Mouse (Mus musculus) kidney, postnatal 4 days (tissue): Measurements from ENCODE around the gene Eif2ak3.
A peak's percentile ranks its signal among the peaks of the same experiment; 100 is the strongest.
"Not testable (repeated sequence)": the region's sequence is repeated elsewhere in the genome, so short reads cannot be mapped to it uniquely, and the experiment has no call there.

ENCODE experiments used
- DNase-seq, 2 experiments: peaks; one replicate each; pipeline ENCODE4 v3.0.0; 2021; ENCODE audit warnings: mixed read lengths in 2 of 2

The Eif2ak3 gene

DNA sequence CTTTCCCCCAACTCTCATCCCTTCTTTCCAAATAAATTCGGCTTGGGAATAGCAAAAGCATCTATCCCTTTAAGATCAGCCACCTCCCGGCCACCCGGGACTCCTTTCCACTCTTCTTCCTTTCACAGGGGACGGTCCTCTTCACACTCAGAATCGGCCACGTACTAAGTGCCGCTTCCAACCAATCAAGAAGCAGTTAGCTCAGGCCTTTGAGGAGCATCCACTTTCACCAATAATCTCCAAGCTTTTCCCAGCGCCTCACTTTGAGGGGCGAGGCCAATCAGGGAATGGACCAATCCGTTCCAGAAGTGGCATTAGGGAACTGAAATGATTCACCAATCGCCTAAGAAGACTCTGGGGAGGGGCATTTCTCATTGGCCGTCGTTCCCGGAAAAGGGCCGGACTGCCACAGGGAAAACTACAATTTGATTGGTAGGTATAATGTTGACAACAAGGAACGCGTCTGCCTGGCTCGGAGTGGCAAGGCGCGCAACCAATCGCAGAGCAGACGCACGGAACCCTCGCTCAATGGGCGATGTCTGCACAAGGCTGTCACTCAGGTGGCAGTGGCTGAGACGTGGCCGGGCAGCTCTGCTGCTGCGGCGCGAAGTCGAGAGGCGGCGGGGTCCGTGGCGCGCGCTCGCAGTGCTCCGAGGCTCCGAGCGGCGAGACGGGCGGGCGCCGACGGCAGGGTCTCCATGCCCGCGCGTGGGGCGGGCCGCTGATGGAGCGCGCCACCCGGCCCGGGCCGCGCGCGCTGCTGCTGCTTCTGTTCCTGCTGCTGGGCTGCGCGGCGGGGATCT, at the start of gene Eif2ak3:
Gene Eif2ak3, plus strand, starts transcription at position 514 of the 803 bp plus-strand sequence.
- DNase-seq, result peak; percentile 99

DNA sequence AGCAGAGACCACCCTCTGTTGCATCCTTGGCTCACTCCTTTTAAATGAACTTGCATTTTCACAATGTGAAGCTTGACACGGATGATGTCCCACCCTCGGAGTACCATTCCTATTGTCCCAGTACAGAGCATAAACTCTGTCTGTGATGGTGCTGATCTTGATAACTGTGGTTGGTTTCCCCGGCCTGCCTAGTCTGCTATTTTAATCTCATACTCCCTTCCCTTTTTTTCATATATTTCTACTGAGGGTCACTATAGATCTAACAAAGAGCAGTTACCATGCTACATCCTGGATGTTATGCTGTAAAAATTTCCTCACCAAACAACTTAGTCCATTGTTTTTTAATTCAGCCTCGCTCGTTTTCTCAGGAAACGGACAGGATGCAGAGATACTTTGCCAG, 47.4 kb upstream of the Eif2ak3 start:
- DNase-seq, result no peak

- peak; percentile 78 to 82 for DNase-seq
These were observed 46.6 kb upstream of the Eif2ak3 start for GRCm38 (mm10) chr6:70797581-70798251.

DNA sequence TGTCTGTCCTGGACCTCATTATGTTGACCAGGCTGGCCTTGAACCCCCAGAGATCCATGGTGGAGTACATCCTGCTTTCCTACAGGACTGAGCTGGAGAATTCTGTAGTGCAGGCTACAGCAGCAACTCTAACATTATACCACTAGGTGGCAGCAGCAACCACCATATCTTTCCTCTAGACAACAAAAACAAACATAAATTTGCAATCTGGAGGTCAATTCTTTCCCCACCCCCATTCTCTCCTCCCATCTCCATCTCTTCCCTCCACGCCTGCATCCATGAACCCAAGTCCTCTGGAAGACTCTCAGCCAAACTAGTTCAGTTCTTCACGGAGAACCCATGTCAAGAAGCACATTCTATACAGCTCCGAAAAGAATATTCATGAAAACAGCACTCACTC, 39.7 kb upstream of the Eif2ak3 start:
- peak; percentile 43 to 56 for DNase-seq

DNA sequence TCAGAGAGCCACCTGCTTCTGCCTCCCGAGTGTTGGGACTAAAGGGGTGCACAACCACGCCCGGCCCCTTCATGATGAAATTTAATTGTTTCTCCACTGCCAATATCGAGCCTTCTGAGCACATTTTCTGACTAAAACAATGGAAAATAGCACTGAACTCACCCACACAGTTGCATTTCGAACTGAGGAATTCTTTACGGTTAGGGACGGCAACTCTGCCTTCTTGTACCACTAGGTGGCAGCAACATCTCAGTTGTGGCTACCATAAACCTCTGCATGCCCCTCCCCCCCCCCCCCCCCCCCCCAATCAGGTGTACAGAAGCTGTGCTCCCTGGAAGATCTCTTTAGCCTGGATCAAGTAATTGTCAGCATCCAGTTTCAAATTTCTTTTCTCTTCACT, 39.0 kb upstream of the Eif2ak3 start:
- peak; percentile 77 to 82 for DNase-seq

GRCm38 (mm10) chr6:70805820-70806513, 38.3 kb upstream of the Eif2ak3 start:
- peak; percentile 73 to 80 for DNase-seq

GRCm38 (mm10) chr6:70806514-70806912, 37.8 kb upstream of the Eif2ak3 start:
- no peak for DNase-seq

- DNase-seq, result no peak
These were observed 33.8 kb upstream of the Eif2ak3 start for GRCm38 (mm10) chr6:70810524-70810923.

GRCm38 (mm10) chr6:70811557-70812525, 32.5 kb upstream of the Eif2ak3 start:
- DNase-seq, result peak; percentile 91

- peak; percentile 41 to 61 for DNase-seq
These were observed 31.8 kb upstream of the Eif2ak3 start for GRCm38 (mm10) chr6:70812526-70812895.

- peak; percentile 16 to 44 for DNase-seq
These were observed 30.2 kb upstream of the Eif2ak3 start for GRCm38 (mm10) chr6:70813921-70814628.

- DNase-seq, result no peak
These were observed 29.7 kb upstream of the Eif2ak3 start for GRCm38 (mm10) chr6:70814629-70814950.

- DNase-seq, result no peak
These were observed 28.8 kb upstream of the Eif2ak3 start for GRCm38 (mm10) chr6:70815471-70815870.

DNA sequence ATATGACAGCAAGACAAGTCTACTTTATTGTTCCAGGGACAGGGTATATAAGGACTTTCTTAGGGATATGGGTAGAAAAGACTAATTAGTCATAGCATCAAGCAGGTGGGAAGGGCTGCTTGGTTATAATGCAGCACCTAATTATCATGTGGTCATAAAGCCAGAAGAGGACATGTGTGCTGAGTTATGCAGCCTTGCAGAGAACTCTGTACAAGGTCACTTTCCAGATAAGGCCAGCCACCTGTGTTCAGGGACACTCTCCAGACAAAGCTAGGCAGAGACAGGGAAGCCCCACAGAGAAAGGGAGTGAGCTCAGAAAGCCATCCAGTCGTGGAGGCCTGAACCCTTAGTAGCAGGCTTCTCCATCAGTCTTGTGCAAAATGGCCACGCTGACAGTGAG, 22.7 kb upstream of the Eif2ak3 start:
- DNase-seq, result no peak

DNA sequence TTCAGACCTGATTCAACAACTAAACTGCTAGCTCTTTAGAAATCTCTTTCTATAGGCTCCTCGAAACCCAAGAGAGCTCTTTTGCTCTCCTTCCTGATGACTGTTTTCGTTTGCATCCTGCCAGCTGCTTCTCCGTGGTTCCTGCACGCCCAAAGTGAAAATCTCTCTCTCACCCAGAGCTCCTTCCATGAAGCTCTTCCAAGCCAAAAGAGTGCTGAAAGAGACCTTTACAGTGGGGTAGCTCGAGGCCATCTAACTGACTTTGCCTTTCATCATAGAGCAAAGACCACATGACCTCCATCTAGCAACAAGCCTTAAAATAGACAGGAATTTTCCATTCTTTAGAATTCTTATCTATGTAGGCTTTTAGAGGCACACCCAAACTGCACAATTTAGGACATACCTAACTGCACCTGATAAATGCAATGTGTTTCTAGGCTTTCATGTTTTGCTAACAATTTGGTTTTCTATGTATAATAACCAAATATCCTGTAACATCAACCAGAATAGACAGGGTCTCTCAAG, 21.9 kb upstream of the Eif2ak3 start:
- DNase-seq, result no peak

- DNase-seq, result not testable (repeated sequence)
These were observed 21.0 kb upstream of the Eif2ak3 start for GRCm38 (mm10) chr6:70823277-70823676.

DNA sequence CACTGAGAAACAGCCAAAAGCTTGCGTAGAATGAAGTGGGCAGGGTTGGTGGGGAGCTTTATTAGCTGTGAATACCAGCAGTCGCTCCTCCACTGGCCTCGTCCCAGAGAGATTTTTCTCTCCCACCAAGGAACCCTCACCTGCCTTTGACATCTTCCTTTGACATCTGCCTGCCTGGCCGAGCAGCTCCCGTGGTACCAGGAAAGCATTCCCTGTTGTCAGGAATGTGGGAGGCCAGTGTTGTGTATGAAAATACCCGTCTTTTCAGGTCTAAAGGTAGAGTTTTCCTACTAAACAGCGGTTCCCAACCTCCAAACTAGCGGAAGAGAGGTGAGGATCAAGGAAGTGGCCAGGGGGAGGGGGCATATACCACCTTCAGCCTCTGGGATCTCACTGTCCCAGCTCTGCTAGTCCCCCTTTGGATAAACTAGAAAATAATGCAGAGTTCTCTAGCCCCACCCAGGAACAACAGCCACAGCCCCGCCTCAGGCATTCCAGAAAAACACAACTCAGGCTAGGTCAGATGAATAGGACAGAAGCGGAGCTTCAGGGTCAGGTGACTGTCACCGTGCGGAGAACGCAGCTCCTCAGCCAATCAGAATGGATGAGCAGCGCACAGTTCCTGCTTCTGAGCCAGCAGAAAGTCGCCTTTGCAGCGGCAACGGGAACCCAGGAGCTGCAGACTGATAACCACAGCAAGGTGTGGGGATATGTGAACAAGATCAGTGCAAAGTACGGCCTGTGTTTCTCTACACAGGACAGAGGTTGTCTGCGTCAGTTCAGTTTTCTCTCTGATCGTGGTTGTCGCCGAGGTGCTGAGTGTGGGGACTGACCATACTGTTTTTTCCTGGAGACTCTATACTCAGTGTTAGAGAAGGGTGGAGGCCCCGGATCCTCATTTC, 20.0 kb upstream of the Eif2ak3 start:
- DNase-seq, result peak; percentile 64 to 78

DNA sequence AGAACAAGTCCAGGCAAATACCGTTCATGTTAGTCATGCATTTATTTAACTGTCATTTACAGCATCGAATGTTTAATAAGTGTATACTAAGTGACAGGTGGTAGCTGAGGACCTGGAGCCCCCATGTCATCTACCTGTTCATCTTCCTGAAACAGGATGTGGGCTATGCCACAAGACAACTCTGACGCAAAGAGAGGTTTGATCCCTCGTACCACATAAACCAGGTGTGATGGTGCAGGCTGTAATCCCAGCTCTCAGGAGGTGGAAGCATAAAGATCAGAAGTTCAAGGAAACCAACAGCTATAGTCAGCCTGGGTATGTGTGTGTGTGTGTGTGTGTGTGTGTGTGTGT, 19.4 kb upstream of the Eif2ak3 start:
- no peak for DNase-seq

DNA sequence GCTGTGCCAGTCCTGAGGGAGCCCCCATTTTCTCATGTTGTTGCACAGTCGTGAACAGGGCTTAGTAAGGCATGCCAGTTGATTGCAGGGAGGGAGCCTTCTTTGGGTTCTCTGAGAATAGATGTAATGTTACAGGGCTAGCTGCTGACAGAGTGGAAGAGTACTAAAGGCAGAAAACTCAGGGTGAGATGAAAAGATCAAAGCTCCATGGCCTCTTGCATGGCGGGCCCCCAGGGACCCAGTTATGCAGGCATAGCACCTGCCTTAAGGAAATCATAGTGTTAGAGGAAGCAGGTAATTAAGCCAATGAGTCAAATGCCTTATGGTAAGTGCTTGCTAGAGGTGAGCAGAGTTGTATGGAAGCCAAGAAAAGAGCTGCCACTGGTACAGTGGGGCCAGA, 14.9 kb upstream of the Eif2ak3 start:
- no peak for DNase-seq

- no peak for DNase-seq
These were observed 13.8 kb upstream of the Eif2ak3 start for GRCm38 (mm10) chr6:70830552-70830951.
